In genomic region chr9:70324336-70324735, GRCm38 (mm10) we compare ENCODE assay signal across 28 mouse cellular contexts.
DNase-seq lines count a peak whose midpoint lies in the region; ATAC-seq and TF ChIP-seq lines count a peak whose summit lies in the region.
"Had no signal": no experiment of that assay in that cellular context is flagged by ENCODE, and none has a peak within 500 bp of the region (broad histone marks: within the 10 kb centered on the region; RNA-seq: fewer than 3 reads in every experiment).

No protein-coding gene starts in this region.

- peak; percentile 12; the same call in 1 of the 2 replicates for TF ChIP-seq CTCF in gastrocnemius, adult 2 months (IDR thresholded peaks at IDR 0.05)
- TF ChIP-seq CTCF in layer of hippocampus, adult 2 months (conservative IDR thresholded peaks at IDR 0.05), result peak; percentile 39
- peak; percentile 3; the same call in 1 of the 2 replicates for TF ChIP-seq CTCF in embryonic fibroblast, embryonic 13.5 days (IDR thresholded peaks at IDR 0.05; ENCODE audit: borderline replicate concordance, insufficient read depth, low read length)

- intact Hi-C loops in gastrocnemius, adult 2 months (cut with DNase I), result loop anchor here (5.0 kb wide), 1 partner anchor 117 kb away; the partner anchor contains the start of gene Myo1e

- H3K4me3 ChIP-seq in gastrocnemius, adult 2 months, result no peak overlapping the region
- H3K4me3 ChIP-seq in layer of hippocampus, adult 2 months, result no peak overlapping the region
- H3K4me3 ChIP-seq in embryonic fibroblast, embryonic 13.5 days (ENCODE audit: insufficient read depth, low read length), result no peak overlapping the region
- H3K4me3 ChIP-seq: embryonic facial prominence, embryonic 13.5 days; erythroblast, embryonic 14.5 days; forebrain, embryonic 12.5 days; heart, embryonic 13.5 days; hindbrain, embryonic 10.5 days; hindbrain, embryonic 15.5 days; intestine, embryonic 15.5 days; limb, embryonic 13.5 days; liver, embryonic 12.5 days; neural tube, embryonic 13.5 days had no signal

- no peak for ATAC-seq in granulocyte monocyte progenitor cell, adult 5-6 weeks (replicated peaks; ENCODE audit: poor library complexity, severe bottlenecking)
- ATAC-seq: intestine, embryonic 15.5 days; liver, embryonic 12.5 days had no signal

- no peak for TF ChIP-seq POLR2A in embryonic fibroblast, embryonic 13.5 days (IDR thresholded peaks at IDR 0.05; ENCODE audit: low read depth, low read length)

- no peaks in the 10 kb centered on the region for H3K4me1 ChIP-seq in embryonic fibroblast, embryonic 13.5 days (ENCODE audit: control insufficient read depth, insufficient read depth, low read length)
- H3K4me1 ChIP-seq: forebrain, embryonic 12.5 days; hindbrain, embryonic 10.5 days; hindbrain, embryonic 15.5 days; intestine, embryonic 15.5 days; limb, embryonic 13.5 days; liver, embryonic 12.5 days; neural tube, embryonic 13.5 days had no signal

- H3K27ac ChIP-seq in gastrocnemius, adult 2 months, result no peak overlapping the region
- no peak overlapping the region for H3K27ac ChIP-seq in layer of hippocampus, adult 2 months
- H3K27ac ChIP-seq in embryonic fibroblast, embryonic 13.5 days (ENCODE audit: insufficient read depth, low read length), result no peak overlapping the region
- H3K27ac ChIP-seq: embryonic facial prominence, embryonic 13.5 days; forebrain, embryonic 12.5 days; heart, embryonic 13.5 days; hindbrain, embryonic 10.5 days; hindbrain, embryonic 15.5 days; intestine, embryonic 15.5 days; limb, embryonic 13.5 days; liver, embryonic 12.5 days; neural tube, embryonic 13.5 days had no signal

- no peak for DNase-seq in gastrocnemius, adult 2 months
- DNase-seq in gastrocnemius, adult 18-20 months (ENCODE audit: low spot score), result no peak
- DNase-seq in layer of hippocampus, adult 2 months (ENCODE audit: low spot score in 2 of 2), result no peak
- DNase-seq in layer of hippocampus, postnatal 36 days, result no peak
- DNase-seq in A20 (ENCODE audit: low read depth, low spot score), result peak; percentile 19
- DNase-seq in embryo, embryonic 10 days (ENCODE audit: low spot score), result no peak
- DNase-seq: adrenal gland, postnatal 10 days; cerebellum, adult 11-12 months; cerebellum, adult 9-11 months; gastrocnemius, postnatal 25 days; heart, adult 18-20 months; heart, postnatal 10 days; kidney, adult 9 months; kidney, postnatal 25 days; lung, adult 18-20 months; thymus, postnatal 14 days had no signal
